Mouse (Mus musculus): ENCODE results near the gene Gm10439.
"Not testable (repeated sequence)": the region's sequence is repeated elsewhere in the genome, so short reads cannot be mapped to it uniquely, and the experiment has no call there.

Gene Gm10439

GRCm38 (mm10) chrX:149594270-149594669 is at the start of gene Gm10439:
Gm10439 (plus strand) TSS chrX:149594570.
- DNase-seq (ENCODE audit: low spot score): not testable (repeated sequence)

Measured in yolk sac, embryonic 10.5 days (tissue).